Mouse (Mus musculus): ENCODE results near the gene Hbp1. TPM values are rescaled to one million over a fixed set of nuclear protein-coding genes. Genes with fewer than 3 reads are reported as not detected.

Hbp1 gene
- polyA plus RNA-seq, 1 experiment from 2014 or later = 82.1 TPM

DNA sequence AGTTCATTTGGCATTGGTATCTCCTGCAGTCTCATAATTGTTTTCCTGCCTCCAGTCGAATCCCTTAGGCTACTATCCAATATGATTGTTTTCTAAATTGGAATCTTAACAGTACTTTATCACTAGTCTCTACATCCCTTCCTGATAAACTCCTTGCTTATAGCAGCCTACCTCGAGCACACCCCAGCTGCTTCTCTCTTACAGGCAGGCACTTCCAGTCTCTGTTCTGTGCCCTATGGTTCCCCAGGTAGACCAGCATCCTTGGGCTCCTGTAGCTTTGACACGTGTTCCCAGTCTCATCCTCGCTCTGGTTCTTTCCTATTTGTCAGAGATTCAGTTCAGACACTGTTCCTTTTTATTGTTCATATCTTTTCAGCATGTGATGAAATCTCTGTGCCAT is 66.0 kb downstream of the Hbp1 start:
- Histone ChIP-seq H3K27ac (ENCODE audit: low read length) (no peak overlapping the region), H3K36me3 (ENCODE audit: control insufficient read depth, insufficient read depth, low read length) (no peaks in the 10 kb centered on the region), H3K4me3 (ENCODE audit: low read length) (no peak overlapping the region), H3K9me3 (ENCODE audit: control insufficient read depth, low read length) (no peaks in the 10 kb centered on the region), H3K27me3 (replicated peaks; ENCODE audit: control insufficient read depth, insufficient read depth, low read length) (no peaks in the 10 kb centered on the region), H3K4me2 (ENCODE audit: low read depth, low read length) (no peak overlapping the region), H3K4me1 (ENCODE audit: control insufficient read depth, insufficient read depth, low read length) (peaks cover 4% of the 10 kb centered on the region; the same call in 1 of the 2 replicates), H3K9ac (ENCODE audit: low read depth, low read length) (no peak overlapping the region)
- WGBS = 83% methylated on average over 4 of the region's 4 CpGs
- ATAC-seq = no peak

DNA sequence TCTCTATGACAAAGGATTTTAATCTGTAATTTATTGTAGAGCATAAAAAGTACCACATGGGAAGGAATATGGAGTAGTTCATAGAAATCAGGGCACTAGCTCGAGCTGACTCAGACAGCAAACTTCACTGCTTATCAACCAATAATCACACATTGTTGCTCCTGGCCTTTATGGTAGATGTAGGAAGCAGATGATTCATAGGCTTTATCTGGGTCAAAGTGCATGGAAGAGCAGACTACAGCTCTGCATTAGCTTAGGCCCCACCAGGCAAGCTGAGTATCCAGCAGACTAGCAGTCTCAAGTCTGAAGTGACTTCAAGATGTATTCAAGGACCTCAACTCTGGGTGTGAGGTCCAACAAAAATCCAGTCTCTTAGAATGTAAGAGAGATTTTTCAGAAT is 67.6 kb downstream of the Hbp1 start:
- Histone ChIP-seq H3K27me3 (replicated peaks; ENCODE audit: control insufficient read depth, insufficient read depth, low read length) (no peaks in the 10 kb centered on the region), H3K4me3 (ENCODE audit: low read length) (no peak overlapping the region), H3K9me3 (ENCODE audit: control insufficient read depth, low read length) (no peaks in the 10 kb centered on the region), H3K27ac (ENCODE audit: low read length) (peak overlapping the region; percentile 33; the same call in 1 of the 2 replicates), H3K4me1 (ENCODE audit: control insufficient read depth, insufficient read depth, low read length) (peaks cover 4% of the 10 kb centered on the region; the same call in 1 of the 2 replicates), H3K36me3 (ENCODE audit: control insufficient read depth, insufficient read depth, low read length) (no peaks in the 10 kb centered on the region), H3K4me2 (ENCODE audit: low read depth, low read length) (no peak overlapping the region), H3K9ac (ENCODE audit: low read depth, low read length) (no peak overlapping the region)
- 43% methylated on average over 1 of the region's 1 CpGs for WGBS
- ATAC-seq = peak; percentile 99

DNA sequence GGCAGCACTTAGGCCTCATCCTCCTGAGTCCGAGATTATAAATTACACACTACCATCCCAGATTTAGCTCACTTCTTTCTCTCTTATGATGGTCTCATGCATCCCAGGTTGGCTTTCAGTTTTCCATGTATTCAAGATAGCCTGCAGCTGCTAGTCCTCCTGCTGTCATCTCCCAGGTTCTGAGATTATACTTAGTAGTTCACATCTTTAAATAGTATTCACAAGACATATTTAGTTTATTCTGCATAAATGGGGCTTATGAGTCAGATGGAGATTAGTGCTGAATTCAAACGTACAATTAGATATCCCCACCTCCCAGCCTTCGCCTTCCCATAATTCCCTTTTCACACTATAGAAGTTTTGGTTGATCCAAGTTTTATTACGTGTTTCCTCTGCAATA is 73.6 kb downstream of the Hbp1 start:
- WGBS = 84% methylated on average over 4 of the region's 4 CpGs
- Histone ChIP-seq H3K4me3 (ENCODE audit: low read length) (no peak overlapping the region), H3K9ac (ENCODE audit: low read depth, low read length) (no peak overlapping the region), H3K9me3 (ENCODE audit: control insufficient read depth, low read length) (no peaks in the 10 kb centered on the region), H3K4me1 (ENCODE audit: control insufficient read depth, insufficient read depth, low read length) (no peaks in the 10 kb centered on the region), H3K27me3 (replicated peaks; ENCODE audit: control insufficient read depth, insufficient read depth, low read length) (no peaks in the 10 kb centered on the region), H3K4me2 (ENCODE audit: low read depth, low read length) (no peak overlapping the region), H3K36me3 (ENCODE audit: control insufficient read depth, insufficient read depth, low read length) (no peaks in the 10 kb centered on the region), H3K27ac (ENCODE audit: low read length) (no peak overlapping the region)
- ATAC-seq = no peak

Other genes with a start within 250 kb of the Hbp1 start
- 3.4 and 3.9 TPM in 2 replicates for gene Gpr22, start 236.6 kb downstream of the Hbp1 start, polyA plus RNA-seq (2015; fragmentation: Nextera tagmentation; extraction: Ambion mirVana)
- gene Prkar2b, start 110.8 kb upstream of the Hbp1 start, polyA plus RNA-seq (2015; fragmentation: Nextera tagmentation; extraction: Ambion mirVana) = 11.5 and 12.7 TPM in 2 replicates

Measured in intestine, embryonic 16.5 days (tissue).